Mouse (Mus musculus) erythroblast, adult 5-6 weeks (primary cell): ENCODE results near the gene Il4. TPM values are rescaled to one million over a fixed set of nuclear protein-coding genes. Genes with fewer than 3 reads are reported as not detected.
A peak's percentile ranks its signal among the peaks of the same experiment; 100 is the strongest.
"Not testable (repeated sequence)": the region's sequence is repeated elsewhere in the genome, so short reads cannot be mapped to it uniquely, and the experiment has no call there.

Source experiments
- ATAC-seq: replicated peaks from 2 replicates; pipeline ENCODE4 v1.8.0; 2016; ENCODE audit warnings: moderate number of reproducible peaks, mild to moderate bottlenecking, moderate TSS enrichment, inconsistent platforms; ENCODE audit not compliant: poor library complexity, low FRiP score, severe bottlenecking
- total RNA-seq, 2 experiments: library from RNA; stranded (forward) in 1 of 2; stranded (reverse) in 1 of 2; fragments of 150-400 nt in 1 of 2; fragments of 200-764, 138-1000 nt in 1 of 2; gene quantifications; 2 replicates each; pipeline versions ENCODE4 v1.2.3 to v1.2.4; 2015 to 2017; ENCODE audit warnings: low replicate concordance in 2 of 2

Il4 gene
- total RNA-seq, 2 experiments from 2014 or later: not detected

- ATAC-seq: no peak
Measured at GRCm38 (mm10) chr11:53583151-53583550, 35.3 kb downstream of the Il4 start.

- no peak for ATAC-seq
Measured at GRCm38 (mm10) chr11:53580562-53580961, 37.9 kb downstream of the Il4 start.

- peak; percentile 98 for ATAC-seq
Measured at GRCm38 (mm10) chr11:53567224-53568014, 51.0 kb downstream of the Il4 start, which contains the start of gene Kif3a. Kif3a (plus strand) TSS chr11:53567379.

GRCm38 (mm10) chr11:53566646-53567045, 51.8 kb downstream of the Il4 start:
- ATAC-seq: 0 out of 2 replicates have a peak, but pooled peaks have one; percentile 2

- no peak for ATAC-seq
Measured at GRCm38 (mm10) chr11:53561986-53562385, 56.5 kb downstream of the Il4 start.

GRCm38 (mm10) chr11:53559980-53560379, 58.5 kb downstream of the Il4 start:
- ATAC-seq: not testable (repeated sequence)

GRCm38 (mm10) chr11:53557992-53558391, 60.5 kb downstream of the Il4 start:
- not testable (repeated sequence) for ATAC-seq

GRCm38 (mm10) chr11:53556529-53556928, 61.9 kb downstream of the Il4 start:
- ATAC-seq: not testable (repeated sequence)

Other genes starting within 250 kb of the Il4 start
- gene Leap2, start 195.5 kb downstream of the Il4 start, total RNA-seq (2015; ENCODE audit: low replicate concordance): not detected in 2 replicates
- not detected in 2 replicates for gene Leap2, start 195.5 kb downstream of the Il4 start, total RNA-seq (2017; ENCODE audit: low replicate concordance)
- 24.5 and 74.4 TPM in 2 replicates for gene Uqcrq, start 187.8 kb downstream of the Il4 start, total RNA-seq (2015; ENCODE audit: low replicate concordance)
- 7.6 and 16.6 TPM in 2 replicates for gene Uqcrq, start 187.8 kb downstream of the Il4 start, total RNA-seq (2017; ENCODE audit: low replicate concordance)
- not detected in 2 replicates for gene Gdf9, start 187.6 kb downstream of the Il4 start, total RNA-seq (2015; ENCODE audit: low replicate concordance)
- not detected in 2 replicates for gene Gdf9, start 187.6 kb downstream of the Il4 start, total RNA-seq (2017; ENCODE audit: low replicate concordance)
- not detected in 2 replicates for gene Gm10447, start 161.6 kb downstream of the Il4 start, total RNA-seq (2015; ENCODE audit: low replicate concordance)
- not detected in 2 replicates for gene Gm10447, start 161.6 kb downstream of the Il4 start, total RNA-seq (2017; ENCODE audit: low replicate concordance)
- gene Shroom1, start 161.5 kb downstream of the Il4 start, total RNA-seq (2015; ENCODE audit: low replicate concordance): not detected in 2 replicates
- gene Shroom1, start 161.5 kb downstream of the Il4 start, total RNA-seq (2017; ENCODE audit: low replicate concordance): not detected in 2 replicates
- gene Gm9837, start 148.2 kb downstream of the Il4 start, total RNA-seq (2015; ENCODE audit: low replicate concordance): not detected in 2 replicates
- gene Gm9837, start 148.2 kb downstream of the Il4 start, total RNA-seq (2017; ENCODE audit: low replicate concordance): not detected in 2 replicates
- 2.3 and 2.5 TPM in 2 replicates for gene Gm9945, start 138.5 kb downstream of the Il4 start, total RNA-seq (2015; ENCODE audit: low replicate concordance)
- 5.2 and 6.7 TPM in 2 replicates for gene Gm9945, start 138.5 kb downstream of the Il4 start, total RNA-seq (2017; ENCODE audit: low replicate concordance)
- gene Sowaha, start 138.4 kb downstream of the Il4 start, total RNA-seq (2015; ENCODE audit: low replicate concordance): 178 and 210 TPM in 2 replicates
- 298 and 357 TPM in 2 replicates for gene Sowaha, start 138.4 kb downstream of the Il4 start, total RNA-seq (2017; ENCODE audit: low replicate concordance)
- gene Sept8, start 99.4 kb downstream of the Il4 start, total RNA-seq (2015; ENCODE audit: low replicate concordance): 28.1 and 29.9 TPM in 2 replicates
- gene Sept8, start 99.4 kb downstream of the Il4 start, total RNA-seq (2017; ENCODE audit: low replicate concordance): 31.2 and 60.5 TPM in 2 replicates
- gene Kif3a, start 51.3 kb downstream of the Il4 start, total RNA-seq (2015; ENCODE audit: low replicate concordance): 1.3 and 4.4 TPM in 2 replicates
- 2.8 and 5.2 TPM in 2 replicates for gene Kif3a, start 51.3 kb downstream of the Il4 start, total RNA-seq (2017; ENCODE audit: low replicate concordance)
- gene Il13, start 16.0 kb upstream of the Il4 start, total RNA-seq (2015; ENCODE audit: low replicate concordance): not detected in 2 replicates
- gene Il13, start 16.0 kb upstream of the Il4 start, total RNA-seq (2017; ENCODE audit: low replicate concordance): not detected in 2 replicates
- 12.5 and 14.2 TPM in 2 replicates for gene Rad50, start 88.7 kb upstream of the Il4 start, total RNA-seq (2015; ENCODE audit: low replicate concordance)
- gene Rad50, start 88.7 kb upstream of the Il4 start, total RNA-seq (2017; ENCODE audit: low replicate concordance): 12.3 and 22.3 TPM in 2 replicates
- not detected in 2 replicates for gene Il5, start 102.1 kb upstream of the Il4 start, total RNA-seq (2015; ENCODE audit: low replicate concordance)
- not detected in 2 replicates for gene Il5, start 102.1 kb upstream of the Il4 start, total RNA-seq (2017; ENCODE audit: low replicate concordance)
- gene Irf1, start 151.3 kb upstream of the Il4 start, total RNA-seq (2015; ENCODE audit: low replicate concordance): 8.8 and 17.8 TPM in 2 replicates
- 15.9 and 22.7 TPM in 2 replicates for gene Irf1, start 151.3 kb upstream of the Il4 start, total RNA-seq (2017; ENCODE audit: low replicate concordance)
- not detected in 2 replicates for gene Gm17334, start 154.5 kb upstream of the Il4 start, total RNA-seq (2015; ENCODE audit: low replicate concordance)
- gene Gm17334, start 154.5 kb upstream of the Il4 start, total RNA-seq (2017; ENCODE audit: low replicate concordance): not detected in 2 replicates
- gene Gm12216, start 240.6 kb upstream of the Il4 start, total RNA-seq (2015; ENCODE audit: low replicate concordance): not detected in 2 replicates
- 0.17 TPM in 1 of 2 replicates, not detected in the other for gene Gm12216, start 240.6 kb upstream of the Il4 start, total RNA-seq (2017; ENCODE audit: low replicate concordance)